Mouse (Mus musculus) neural tube, embryonic 13.5 days (tissue): ENCODE results near the gene Idua. TPM values are rescaled to one million over a fixed set of nuclear protein-coding genes. Genes with fewer than 3 reads are reported as not detected.

Source experiments
- ATAC-seq: fragments of 200-750 bp; cut with Nextera tagmentation; 2 replicates; pipeline ENCODE4 v1.8.0; 2017; ENCODE audit warnings: low read depth, mild to moderate bottlenecking, moderate TSS enrichment, moderate library complexity
- H3K27ac ChIP-seq: fragments of 300-500 bp; sonication (generic); replicated peaks from 2 replicates; pipeline ENCODE4 v1.5.1; 2015; ENCODE audit warnings: moderate library complexity, mild to moderate bottlenecking, inconsistent platforms
- H3K27me3 ChIP-seq: fragments of 300-500 bp; sonication (generic); 2 replicates; pipeline ENCODE4 v1.6.1; 2015; ENCODE audit warnings: mild to moderate bottlenecking, inconsistent platforms
- H3K36me3 ChIP-seq: fragments of 300-500 bp; sonication (generic); 2 replicates; pipeline ENCODE4 v1.6.1; 2015; ENCODE audit warnings: mild to moderate bottlenecking, inconsistent platforms
- H3K4me1 ChIP-seq: fragments of 300-500 bp; sonication (generic); replicated peaks from 2 replicates; pipeline ENCODE4 v1.6.1; 2015; ENCODE audit warnings: inconsistent platforms
- H3K4me2 ChIP-seq: fragments of 300-500 bp; sonication (generic); 2 replicates; pipeline ENCODE4 v1.6.1; 2015; ENCODE audit warnings: inconsistent platforms, mild to moderate bottlenecking, moderate library complexity
- H3K4me3 ChIP-seq: fragments of 300-500 bp; sonication (generic); 2 replicates; pipeline ENCODE4 v1.5.1; 2015; ENCODE audit warnings: mild to moderate bottlenecking, inconsistent platforms
- H3K9ac ChIP-seq: fragments of 300-500 bp; sonication (generic); 2 replicates; pipeline ENCODE4 v1.6.1; 2015; ENCODE audit warnings: moderate library complexity, mild to moderate bottlenecking, inconsistent platforms
- H3K9me3 ChIP-seq: fragments of 300-500 bp; sonication (generic); 2 replicates; pipeline ENCODE4 v1.6.1; 2016; ENCODE audit warnings: inconsistent platforms
- WGBS: fragments of 180-500 bp; shearing (Covaris S2); methylation state at CpG from one replicate; pipeline ENCODE4 v1.1.7; 2015; 5-methylcytosine and 5-hydroxymethylcytosine counted together
- polyA plus RNA-seq: library from polyadenylated mRNA; unstranded; fragments of >200 nt; fragmentation: Nextera tagmentation; extraction: Ambion mirVana; gene quantifications from 2 replicates; pipeline ENCODE4 v1.2.1, GENCODE M21; 2015

Idua gene
- polyA plus RNA-seq, 1 experiment from 2014 or later = 9.2 TPM

DNA sequence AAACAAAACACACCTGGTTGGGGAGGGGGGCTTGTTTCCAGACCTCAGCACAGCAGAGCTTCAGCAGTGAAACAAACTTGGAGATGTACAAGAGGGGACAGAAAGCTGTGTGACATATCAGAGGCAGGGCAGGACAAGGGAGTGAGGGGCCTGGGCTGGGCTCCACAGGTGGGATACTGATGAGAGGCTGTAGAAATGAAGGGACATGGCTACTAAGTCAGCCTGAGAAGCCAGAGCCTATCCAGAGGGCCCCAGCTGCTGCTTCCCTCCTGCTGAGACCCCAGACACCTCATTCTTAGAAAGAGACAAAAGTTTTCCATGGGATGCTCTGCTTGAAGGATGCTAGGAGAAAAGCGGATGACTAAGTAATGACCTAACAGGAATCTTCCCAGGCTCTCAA, 1.5 kb upstream of the Idua start:
- Histone ChIP-seq H3K27ac (no peak overlapping the region), H3K4me2 (0 out of 2 replicates have a peak overlapping the region, but pooled peaks have one; percentile 71), H3K27me3 (no peaks in the 10 kb centered on the region), H3K36me3 (peaks cover 50% of the 10 kb centered on the region), H3K9me3 (no peaks in the 10 kb centered on the region), H3K9ac (0 out of 2 replicates have a peak overlapping the region, but pooled peaks have one; percentile 12), H3K4me3 (no peak overlapping the region), H3K4me1 (peaks cover 25% of the 10 kb centered on the region)
- 76% methylated on average over 1 of the region's 1 CpGs for WGBS
- ATAC-seq = no peak

GRCm38 (mm10) chr5:108660632-108661268, 619 bp downstream of the Idua start:
- Histone ChIP-seq H3K27ac (peak overlapping the region; percentile 50; the same call in 1 of the 2 replicates), H3K9me3 (no peaks in the 10 kb centered on the region), H3K4me2 (peak overlapping the region; percentile 71), H3K27me3 (no peaks in the 10 kb centered on the region), H3K36me3 (peaks cover 28% of the 10 kb centered on the region), H3K9ac (peak overlapping the region; percentile 93), H3K4me1 (peaks cover 25% of the 10 kb centered on the region), H3K4me3 (peak overlapping the region; percentile 76)
- peak; percentile 98 for ATAC-seq
- 11% methylated on average over 36 of the region's 36 CpGs for WGBS

DNA sequence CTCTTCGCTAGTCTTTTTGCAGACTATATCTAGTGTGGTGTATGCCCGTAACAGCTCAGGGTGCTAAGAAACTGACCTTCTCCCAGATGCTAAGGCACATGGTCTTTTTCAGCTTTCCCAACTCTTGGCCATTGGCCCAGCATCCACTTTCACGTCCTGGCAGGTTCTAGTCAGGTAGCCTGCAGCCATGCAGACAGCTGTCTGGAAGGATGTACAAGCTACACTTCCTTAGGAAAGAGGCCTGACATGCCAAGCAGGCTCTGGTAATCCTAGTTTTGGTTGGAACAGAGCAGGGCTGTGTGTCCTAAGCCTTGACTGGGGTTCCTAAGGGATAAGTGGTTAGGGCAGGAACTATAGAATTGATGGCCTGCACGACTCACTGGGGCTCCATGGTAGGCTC, 2.6 kb downstream of the Idua start:
- ATAC-seq = no peak
- Histone ChIP-seq H3K4me3 (no peak overlapping the region), H3K4me2 (no peak overlapping the region), H3K27ac (no peak overlapping the region), H3K36me3 (peaks cover 9% of the 10 kb centered on the region), H3K27me3 (no peaks in the 10 kb centered on the region; the same call in 1 of the 2 replicates), H3K4me1 (peaks cover 25% of the 10 kb centered on the region), H3K9me3 (no peaks in the 10 kb centered on the region), H3K9ac (no peak overlapping the region)
- WGBS = 86% methylated on average over 4 of the region's 4 CpGs

DNA sequence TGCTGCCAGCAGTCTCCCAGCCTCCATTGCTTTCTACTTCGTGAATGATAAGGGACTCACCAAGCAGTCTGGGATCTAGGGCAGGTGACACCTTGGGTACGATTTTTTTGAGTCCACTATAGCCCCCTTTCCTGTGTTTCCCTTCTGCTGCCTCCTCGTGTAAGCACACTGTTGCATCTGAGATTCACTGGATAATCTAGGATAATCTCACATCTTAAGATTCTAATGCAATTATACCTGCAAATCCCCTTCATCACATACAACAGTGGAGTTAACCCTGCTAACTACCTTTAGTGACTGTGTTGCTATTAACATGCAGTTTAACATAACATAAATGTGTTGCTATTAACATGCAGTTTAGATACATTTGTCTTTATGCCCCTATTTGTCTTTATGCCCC, 4.9 kb downstream of the Idua start:
- H3K4me3 ChIP-seq = no peak overlapping the region
- no peak overlapping the region for H3K9ac ChIP-seq
- no peaks in the 10 kb centered on the region for H3K36me3 ChIP-seq
- no peaks in the 10 kb centered on the region; the same call in 1 of the 2 replicates for H3K27me3 ChIP-seq
- no peak overlapping the region for H3K4me2 ChIP-seq
- ATAC-seq = no peak
- no peaks in the 10 kb centered on the region for H3K9me3 ChIP-seq
- peaks cover 21% of the 10 kb centered on the region for H3K4me1 ChIP-seq
- H3K27ac ChIP-seq = no peak overlapping the region
- WGBS = 46% methylated on average over 3 of the region's 3 CpGs

DNA sequence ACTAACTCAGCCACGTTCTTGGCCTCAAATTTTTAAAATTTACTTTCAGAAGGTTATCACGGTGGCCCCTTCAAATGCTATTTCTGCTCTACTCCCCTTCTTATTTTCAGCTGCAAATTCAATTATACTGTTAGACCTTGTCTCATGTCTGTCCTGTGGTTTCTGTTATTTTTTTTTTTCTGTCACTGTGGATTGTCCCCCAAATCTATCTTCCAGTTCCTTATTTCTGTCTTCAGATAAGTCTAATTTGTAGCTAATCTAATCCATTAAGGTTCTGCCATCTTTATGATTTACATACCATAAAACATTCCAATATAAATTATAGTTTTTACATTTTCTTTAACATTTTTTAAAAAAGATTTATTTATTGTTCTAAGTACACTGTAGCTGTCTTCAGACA, 7.2 kb downstream of the Idua start:
- no peak overlapping the region for H3K9ac ChIP-seq
- peaks cover 21% of the 10 kb centered on the region for H3K4me1 ChIP-seq
- no peak for ATAC-seq
- peaks cover 10% of the 10 kb centered on the region for H3K36me3 ChIP-seq
- H3K9me3 ChIP-seq = no peaks in the 10 kb centered on the region
- no peak overlapping the region for H3K4me2 ChIP-seq
- WGBS = 81% methylated on average over 2 of the region's 2 CpGs
- no peak overlapping the region for H3K4me3 ChIP-seq
- no peak overlapping the region for H3K27ac ChIP-seq
- H3K27me3 ChIP-seq = no peaks in the 10 kb centered on the region; the same call in 1 of the 2 replicates

DNA sequence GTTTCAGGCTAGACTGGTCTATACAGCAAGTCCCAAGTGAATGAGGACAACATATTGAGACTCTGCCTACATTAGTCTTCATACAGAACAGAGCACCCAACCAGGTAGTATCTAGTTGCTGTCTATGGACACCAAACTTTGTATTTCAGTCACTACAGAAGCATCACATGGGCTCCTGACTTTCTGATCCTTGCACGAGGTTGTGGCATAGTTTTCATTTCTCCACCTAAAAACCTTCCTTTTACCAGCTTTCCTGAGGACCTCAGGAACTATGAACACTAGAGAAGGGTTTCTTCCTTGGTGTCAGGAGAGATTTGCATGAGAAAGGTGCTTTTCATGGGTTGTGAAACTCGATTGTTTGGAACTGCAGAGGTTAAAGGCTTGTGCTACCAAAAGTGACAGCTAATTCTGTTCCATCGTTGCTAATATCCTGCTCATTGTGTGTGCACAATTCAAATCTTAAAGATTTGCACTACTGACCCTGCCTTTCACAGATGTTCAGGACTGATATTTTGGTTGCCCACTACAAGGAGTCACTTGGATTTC, 8.3 kb downstream of the Idua start:
- peaks cover 21% of the 10 kb centered on the region for H3K4me1 ChIP-seq
- peak overlapping the region; percentile 63 for H3K4me2 ChIP-seq
- no peaks in the 10 kb centered on the region; the same call in 1 of the 2 replicates for H3K27me3 ChIP-seq
- peaks cover 20% of the 10 kb centered on the region for H3K36me3 ChIP-seq
- H3K9ac ChIP-seq = peak overlapping the region; percentile 74
- H3K4me3 ChIP-seq = peak overlapping the region; percentile 52
- no peaks in the 10 kb centered on the region for H3K9me3 ChIP-seq
- H3K27ac ChIP-seq = peak overlapping the region; percentile 83
- 14% methylated on average over 3 of the region's 3 CpGs for WGBS
- peak; percentile 7; the same call in 1 of the 2 replicates for ATAC-seq

- no peaks in the 10 kb centered on the region; the same call in 1 of the 2 replicates for H3K27me3 ChIP-seq
- H3K9ac ChIP-seq = peak within 1 kb of the TSS; percentile 74
- ATAC-seq = peak; percentile 80
- 5% methylated on average over 43 of the region's 43 CpGs for WGBS
- H3K27ac ChIP-seq = peak within 1 kb of the TSS; percentile 83
- H3K4me3 ChIP-seq = peak within 1 kb of the TSS; percentile 52
- H3K36me3 ChIP-seq = peaks cover 21% of the 10 kb centered on the region
- H3K4me2 ChIP-seq = peak within 1 kb of the TSS; percentile 63
- H3K9me3 ChIP-seq = no peaks in the 10 kb centered on the region
- peaks cover 21% of the 10 kb centered on the region for H3K4me1 ChIP-seq
Observed at GRCm38 (mm10) chr5:108668977-108669936, 9.1 kb downstream of the Idua start, which contains the start of gene Dgkq. Gene Dgkq, minus strand, starts transcription at chr5:108669672.

DNA sequence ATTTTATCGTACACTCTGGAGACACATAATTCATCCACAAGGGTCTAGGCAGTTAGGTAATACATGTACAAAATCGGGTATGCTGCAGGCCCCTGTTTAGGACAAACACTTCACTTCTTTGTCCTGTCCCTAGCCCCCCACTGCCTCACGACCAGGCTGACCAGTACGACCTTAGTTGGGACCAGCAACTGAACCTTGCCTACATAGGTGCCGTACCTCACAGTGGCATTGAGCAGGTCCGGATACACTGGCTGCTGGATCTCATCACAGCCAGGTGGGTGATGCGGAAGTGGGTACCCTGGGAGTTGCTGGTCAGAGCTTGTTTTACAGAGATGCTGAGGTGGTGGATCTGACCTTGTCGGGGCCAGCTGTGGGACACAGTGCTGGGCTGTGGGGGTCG, 9.9 kb downstream of the Idua start:
- Histone ChIP-seq H3K9me3 (no peaks in the 10 kb centered on the region), H3K4me3 (peak overlapping the region; percentile 52; the same call in 1 of the 2 replicates), H3K27ac (peak overlapping the region; percentile 83; the same call in 1 of the 2 replicates), H3K36me3 (peaks cover 21% of the 10 kb centered on the region), H3K9ac (0 out of 2 replicates have a peak overlapping the region, but pooled peaks have one; percentile 74), H3K4me2 (peak overlapping the region; percentile 63), H3K27me3 (no peaks in the 10 kb centered on the region; the same call in 1 of the 2 replicates), H3K4me1 (peaks cover 21% of the 10 kb centered on the region)
- ATAC-seq = peak; percentile 29
- WGBS = 78% methylated on average over 9 of the region's 9 CpGs

DNA sequence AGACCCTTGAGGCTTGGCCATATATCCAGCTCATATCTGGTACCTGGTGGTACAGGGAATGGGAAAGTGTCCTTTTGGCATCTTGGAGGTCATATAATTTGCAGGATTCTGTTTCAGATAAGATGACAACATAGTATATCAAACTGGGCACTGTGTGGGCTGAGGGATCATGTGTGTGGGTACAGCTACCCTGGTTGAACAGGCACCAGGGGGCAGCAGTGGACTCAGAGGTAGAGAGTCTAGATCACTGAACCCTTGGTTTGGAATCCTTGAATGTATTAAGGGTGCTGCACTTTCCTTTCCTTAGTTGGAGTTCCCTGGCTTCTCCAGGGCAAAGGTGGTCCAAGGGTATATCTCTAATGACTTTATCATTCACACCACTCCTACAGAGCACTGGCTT, 10.7 kb downstream of the Idua start:
- Histone ChIP-seq H3K9me3 (no peaks in the 10 kb centered on the region), H3K27me3 (no peaks in the 10 kb centered on the region; the same call in 1 of the 2 replicates), H3K4me2 (no peak overlapping the region), H3K27ac (no peak overlapping the region), H3K36me3 (peaks cover 21% of the 10 kb centered on the region), H3K4me1 (peaks cover 21% of the 10 kb centered on the region), H3K9ac (no peak overlapping the region), H3K4me3 (no peak overlapping the region)
- no peak for ATAC-seq

- H3K4me1 ChIP-seq = peaks cover 22% of the 10 kb centered on the region
- ATAC-seq = no peak
- H3K4me3 ChIP-seq = no peak overlapping the region
- H3K36me3 ChIP-seq = peaks cover 21% of the 10 kb centered on the region
- no peaks in the 10 kb centered on the region for H3K9me3 ChIP-seq
- no peak overlapping the region for H3K27ac ChIP-seq
- no peaks in the 10 kb centered on the region for H3K27me3 ChIP-seq
- 93% methylated on average over 12 of the region's 12 CpGs for WGBS
- H3K4me2 ChIP-seq = no peak overlapping the region
- no peak overlapping the region for H3K9ac ChIP-seq
Observed at GRCm38 (mm10) chr5:108671757-108672156, 11.6 kb downstream of the Idua start.

- ATAC-seq = no peak
- H3K4me2 ChIP-seq = no peak overlapping the region
- peaks cover 23% of the 10 kb centered on the region for H3K4me1 ChIP-seq
- no peak overlapping the region for H3K27ac ChIP-seq
- H3K36me3 ChIP-seq = peaks cover 21% of the 10 kb centered on the region
- H3K27me3 ChIP-seq = no peaks in the 10 kb centered on the region
- WGBS = 80% methylated on average over 2 of the region's 2 CpGs
- no peak overlapping the region for H3K9ac ChIP-seq
- no peak overlapping the region for H3K4me3 ChIP-seq
- H3K9me3 ChIP-seq = no peaks in the 10 kb centered on the region
Observed at GRCm38 (mm10) chr5:108674624-108675023, 14.5 kb downstream of the Idua start.
